Mouse (Mus musculus) lung, postnatal 4 days (tissue): ENCODE results near the gene Ky.
A peak's percentile ranks its signal among the peaks of the same experiment; 100 is the strongest.

Experiments
- DNase-seq, 2 experiments: peaks; one replicate each; pipeline ENCODE4 v3.0.0; 2021

Gene Ky

GRCm38 (mm10) chr9:102504716-102505378 is 703 bp upstream of the Ky start:
- DNase-seq: no peak

GRCm38 (mm10) chr9:102508315-102508714 is 2.8 kb downstream of the Ky start:
- DNase-seq: no peak

GRCm38 (mm10) chr9:102511423-102511822 is 5.9 kb downstream of the Ky start:
- DNase-seq: peak in 1 of 2 experiments; percentile 12

GRCm38 (mm10) chr9:102513578-102513977 is 8.0 kb downstream of the Ky start:
- DNase-seq: no peak

- no peak for DNase-seq
Observed at GRCm38 (mm10) chr9:102518443-102518842, 12.9 kb downstream of the Ky start.

- peak in 1 of 2 experiments; percentile 20 for DNase-seq
Observed at GRCm38 (mm10) chr9:102521396-102521795, 15.8 kb downstream of the Ky start.

GRCm38 (mm10) chr9:102528106-102528505 is 22.6 kb downstream of the Ky start:
- no peak for DNase-seq

- no peak for DNase-seq
Observed at GRCm38 (mm10) chr9:102528561-102528960, 23.0 kb downstream of the Ky start.

GRCm38 (mm10) chr9:102529008-102529407 is 23.5 kb downstream of the Ky start:
- DNase-seq: no peak

GRCm38 (mm10) chr9:102531051-102531892 is 25.7 kb downstream of the Ky start:
- no peak for DNase-seq

GRCm38 (mm10) chr9:102536968-102537367 is 31.4 kb downstream of the Ky start:
- no peak for DNase-seq

GRCm38 (mm10) chr9:102539699-102540098 is 34.1 kb downstream of the Ky start:
- DNase-seq: no peak

GRCm38 (mm10) chr9:102541666-102542065 is 36.1 kb downstream of the Ky start:
- no peak for DNase-seq

- DNase-seq: no peak
Observed at GRCm38 (mm10) chr9:102542540-102542939, 37.0 kb downstream of the Ky start.

GRCm38 (mm10) chr9:102543761-102544115 is 38.2 kb downstream of the Ky start:
- no peak for DNase-seq

GRCm38 (mm10) chr9:102544116-102544772 is 38.7 kb downstream of the Ky start:
- DNase-seq: no peak

- peak; percentile 65 to 85 for DNase-seq
Observed at GRCm38 (mm10) chr9:102544773-102545366, 39.3 kb downstream of the Ky start.

GRCm38 (mm10) chr9:102545406-102546255 is 40.1 kb downstream of the Ky start:
- no peak for DNase-seq

- no peak for DNase-seq
Observed at GRCm38 (mm10) chr9:102546256-102547027, 40.9 kb downstream of the Ky start.

GRCm38 (mm10) chr9:102547028-102547354 is 41.4 kb downstream of the Ky start:
- no peak for DNase-seq

- DNase-seq: no peak
Observed at GRCm38 (mm10) chr9:102549211-102549610, 43.7 kb downstream of the Ky start.

GRCm38 (mm10) chr9:102551771-102552170 is 46.2 kb downstream of the Ky start:
- DNase-seq: peak in 1 of 2 experiments; percentile 18
